Mouse (Mus musculus): ENCODE data around the gene Pofut2.

- TF ChIP-seq CTCF (conservative IDR thresholded peaks at IDR 0.05; ENCODE audit: insufficient read depth, insufficient read length, low read depth, low read length) (no peak), POLR2A (IDR thresholded peaks at IDR 0.05; ENCODE audit: low read depth, low read length) (no peak)
These were observed 10.1 kb downstream of the Pofut2 start for GRCm38 (mm10) chr10:77269129-77269528.

Data from kidney, adult 2 months (tissue).